Mouse (Mus musculus): ENCODE results near the gene Tsc22d1.

Gene Tsc22d1

GRCm38 (mm10) chr14:76511971-76512370, 97.2 kb downstream of the Tsc22d1 start:
- in situ Hi-C loops (cut with MboI, MseI): no loop called here

DNA sequence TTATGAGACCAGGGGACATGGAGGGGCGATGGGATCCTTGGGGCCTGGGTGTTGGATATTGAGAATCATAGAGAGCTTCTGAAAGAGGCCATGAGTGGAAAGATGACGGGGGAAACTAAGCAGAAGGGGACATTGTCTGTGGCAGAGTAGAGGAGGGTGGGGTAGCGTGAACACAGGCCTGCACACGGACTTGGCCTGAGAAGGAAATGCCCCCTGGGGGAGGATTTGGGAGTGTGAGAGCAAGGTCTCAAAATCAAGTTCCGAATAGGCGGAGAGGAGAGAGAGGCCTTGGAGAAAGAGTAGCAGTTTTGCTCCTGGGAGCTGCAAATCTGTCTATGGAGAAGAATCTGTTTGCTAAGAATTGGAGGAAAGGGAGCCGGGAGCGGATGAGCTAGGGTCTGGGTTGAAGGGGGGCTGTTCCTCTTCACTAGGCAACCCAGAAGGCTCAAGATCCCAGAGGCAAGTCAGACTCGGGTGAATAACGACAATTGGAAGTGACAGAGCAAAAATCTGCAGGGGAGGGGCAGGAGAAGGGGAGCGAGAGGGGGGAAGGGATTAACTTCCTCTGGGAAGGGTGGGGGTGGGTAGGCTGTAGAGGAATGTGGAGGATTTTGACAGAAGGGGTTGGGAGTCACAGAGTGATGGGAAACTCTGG, 98.8 kb downstream of the Tsc22d1 start:
- in situ Hi-C loops (cut with MboI, MseI): no loop called here

DNA sequence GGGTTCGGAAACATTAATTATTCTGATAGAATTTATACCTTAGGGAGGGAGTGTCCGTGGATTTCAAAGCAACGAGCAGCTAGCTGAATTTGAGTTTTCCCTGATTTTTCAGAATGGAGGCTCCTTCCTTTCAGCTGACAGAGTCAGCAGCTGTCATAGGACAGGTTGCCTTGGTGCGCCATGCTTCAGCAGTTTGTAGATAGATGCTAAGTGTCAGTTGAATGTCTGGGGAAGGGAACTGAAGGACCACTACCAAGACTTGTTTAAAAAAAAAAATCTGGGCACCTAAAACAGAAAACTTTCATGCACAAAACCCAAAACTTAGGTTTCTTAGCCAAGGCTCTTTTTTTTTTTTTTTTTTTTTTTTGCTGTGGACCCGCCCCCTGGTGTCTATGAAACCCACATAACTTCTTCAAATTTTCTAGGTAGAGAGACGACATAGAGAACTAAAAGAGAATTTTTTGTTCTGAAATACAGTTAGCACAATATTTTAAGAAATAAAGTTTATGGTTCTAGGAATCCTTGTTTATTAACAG, 99.4 kb downstream of the Tsc22d1 start:
- in situ Hi-C loops (cut with MboI, MseI): no loop called here

- in situ Hi-C loops (cut with MboI, MseI): no loop called here
Measured at GRCm38 (mm10) chr14:76515620-76516019, 100.9 kb downstream of the Tsc22d1 start.

GRCm38 (mm10) chr14:76518217-76518616, 103.5 kb downstream of the Tsc22d1 start:
- in situ Hi-C loops (cut with MboI, MseI): no loop called here

DNA sequence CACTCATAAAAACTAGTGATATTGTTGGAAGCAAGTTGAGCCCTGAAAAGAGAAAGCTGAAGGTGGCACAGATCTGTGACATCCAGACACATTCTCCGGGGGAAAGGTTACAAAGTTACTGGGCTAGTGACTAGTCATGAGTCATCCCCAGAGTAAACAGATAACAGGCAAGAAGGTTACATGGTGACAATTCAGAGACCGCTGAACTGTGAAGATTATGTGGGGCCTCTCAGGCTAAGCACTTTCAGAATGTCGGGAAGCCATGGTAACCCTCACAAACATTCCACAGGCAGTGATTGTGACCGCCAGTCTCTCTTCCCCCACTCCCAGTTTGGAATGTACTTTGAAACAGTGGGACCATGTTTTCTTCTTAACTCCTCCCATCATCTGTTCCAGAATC, 105.8 kb downstream of the Tsc22d1 start:
- in situ Hi-C loops (cut with MboI, MseI): no loop called here

DNA sequence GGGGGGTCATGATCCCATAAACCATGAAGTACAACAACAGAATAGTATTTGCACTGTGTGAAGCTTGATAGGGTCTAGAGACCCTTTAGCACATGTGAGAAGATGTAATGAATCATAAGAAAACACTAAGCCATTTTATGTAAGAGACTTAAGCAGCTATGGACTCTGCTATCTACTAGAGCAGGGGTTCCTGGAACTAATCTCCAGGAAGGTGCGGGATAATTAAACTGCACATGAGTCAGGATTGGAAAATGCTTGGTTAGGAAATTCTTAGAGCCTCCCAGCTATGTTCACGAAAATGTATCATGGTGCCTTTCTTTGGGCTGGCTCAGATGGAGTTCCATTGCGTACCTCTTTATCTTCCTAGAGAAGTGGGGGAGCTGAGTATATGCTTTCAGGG, 106.5 kb downstream of the Tsc22d1 start:
- in situ Hi-C loops (cut with MboI, MseI): no loop called here

DNA sequence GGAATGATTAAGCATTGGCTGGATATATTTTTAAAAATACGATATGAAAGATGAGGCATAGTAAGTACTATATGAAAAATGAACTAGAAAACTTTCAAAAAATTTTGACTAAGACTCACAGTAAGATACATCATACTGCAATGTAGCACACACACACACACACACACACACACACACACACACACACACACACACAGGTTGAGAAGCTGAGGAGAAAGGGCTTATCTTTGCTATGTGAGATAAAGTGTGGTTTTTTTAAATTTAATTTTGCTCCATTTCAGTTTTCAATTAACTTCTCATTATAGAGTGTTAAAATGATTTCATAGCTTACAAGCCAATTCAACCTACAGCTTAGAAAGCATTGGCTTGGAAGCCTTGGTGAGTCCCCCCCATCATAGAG, 108.6 kb downstream of the Tsc22d1 start:
- in situ Hi-C loops (cut with MboI, MseI): no loop called here

DNA sequence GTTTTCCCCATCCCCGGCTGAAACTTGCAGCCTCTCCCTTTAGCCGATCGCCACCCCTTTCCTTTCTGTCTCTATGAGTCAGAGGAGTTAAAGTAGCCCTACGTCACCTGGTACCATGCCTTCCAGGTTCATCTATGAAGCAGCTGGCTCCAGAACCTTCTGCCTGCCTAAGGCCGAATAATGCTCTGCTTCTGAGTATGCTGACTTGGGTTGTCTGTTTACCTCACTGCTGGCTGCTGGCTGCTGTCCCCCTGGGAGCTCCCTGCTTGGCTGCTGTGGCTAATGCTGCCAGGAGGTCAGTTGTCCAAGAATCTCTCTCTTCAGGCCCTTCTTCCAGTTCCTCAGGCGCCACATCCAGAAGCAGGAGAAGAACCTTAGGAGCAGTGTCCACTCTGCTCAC, 111.7 kb downstream of the Tsc22d1 start:
- in situ Hi-C loops (cut with MboI, MseI): no loop called here

DNA sequence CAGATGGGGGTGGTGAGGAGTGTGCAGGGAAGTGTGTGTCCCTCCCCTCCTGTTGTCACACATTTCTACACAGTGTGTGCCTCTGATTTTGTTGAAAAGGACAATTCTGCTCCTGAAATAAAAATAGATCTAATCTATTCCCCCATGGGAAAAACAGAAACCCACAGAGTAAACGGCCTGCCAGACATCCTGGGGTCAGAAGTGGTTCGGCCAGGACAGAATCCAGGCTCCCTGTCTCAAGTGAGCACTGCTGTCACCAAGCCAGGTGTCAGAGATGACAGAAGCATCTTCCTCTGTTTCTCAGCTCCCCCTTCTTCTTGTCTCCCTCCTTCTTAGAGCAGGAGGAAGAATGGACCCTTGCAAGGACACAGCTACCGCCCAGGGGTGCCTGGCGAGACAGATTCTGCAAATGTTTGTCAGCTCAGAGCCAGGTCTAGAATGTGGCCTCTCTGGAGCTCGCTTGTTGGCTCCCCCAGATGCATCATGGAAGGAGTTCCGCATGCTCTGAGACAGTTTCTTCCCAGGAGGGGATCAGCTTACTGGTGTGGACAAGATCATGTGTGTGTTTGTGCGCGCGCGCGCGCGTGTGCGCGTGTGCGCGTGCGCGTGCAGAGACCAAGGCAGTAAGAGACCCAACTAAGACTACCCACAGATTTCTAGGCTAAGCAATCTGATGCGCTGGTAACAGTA, 112.4 kb downstream of the Tsc22d1 start:
- in situ Hi-C loops (cut with MboI, MseI): no loop called here

GRCm38 (mm10) chr14:76527758-76528313, 113.1 kb downstream of the Tsc22d1 start:
- in situ Hi-C loops (cut with MboI, MseI): no loop called here

DNA sequence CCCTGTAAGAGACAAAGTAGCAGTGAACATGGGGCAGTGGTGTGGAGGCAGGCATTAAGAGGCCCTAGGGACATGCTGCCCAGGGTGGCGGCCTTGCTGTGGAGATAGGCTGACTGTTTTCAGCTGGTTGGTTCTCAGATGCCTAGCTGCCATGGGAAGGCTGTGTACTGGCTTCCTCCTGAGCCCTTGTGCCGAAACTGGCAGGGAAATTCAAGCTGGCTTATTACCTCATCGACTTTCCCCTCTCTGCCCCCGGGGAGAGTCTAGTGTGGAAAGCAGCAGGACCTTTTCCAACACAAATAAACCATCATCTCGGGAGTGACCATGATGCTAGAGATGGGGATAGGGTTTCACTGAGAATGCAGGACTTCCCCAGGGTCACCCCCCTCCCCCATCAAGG, 113.9 kb downstream of the Tsc22d1 start:
- in situ Hi-C loops (cut with MboI, MseI): no loop called here

GRCm38 (mm10) chr14:76531027-76531660, 116.4 kb downstream of the Tsc22d1 start:
- in situ Hi-C loops (cut with MboI, MseI): no loop called here

- in situ Hi-C loops (cut with MboI, MseI): no loop called here
Measured at GRCm38 (mm10) chr14:76532257-76533169, 117.8 kb downstream of the Tsc22d1 start.

DNA sequence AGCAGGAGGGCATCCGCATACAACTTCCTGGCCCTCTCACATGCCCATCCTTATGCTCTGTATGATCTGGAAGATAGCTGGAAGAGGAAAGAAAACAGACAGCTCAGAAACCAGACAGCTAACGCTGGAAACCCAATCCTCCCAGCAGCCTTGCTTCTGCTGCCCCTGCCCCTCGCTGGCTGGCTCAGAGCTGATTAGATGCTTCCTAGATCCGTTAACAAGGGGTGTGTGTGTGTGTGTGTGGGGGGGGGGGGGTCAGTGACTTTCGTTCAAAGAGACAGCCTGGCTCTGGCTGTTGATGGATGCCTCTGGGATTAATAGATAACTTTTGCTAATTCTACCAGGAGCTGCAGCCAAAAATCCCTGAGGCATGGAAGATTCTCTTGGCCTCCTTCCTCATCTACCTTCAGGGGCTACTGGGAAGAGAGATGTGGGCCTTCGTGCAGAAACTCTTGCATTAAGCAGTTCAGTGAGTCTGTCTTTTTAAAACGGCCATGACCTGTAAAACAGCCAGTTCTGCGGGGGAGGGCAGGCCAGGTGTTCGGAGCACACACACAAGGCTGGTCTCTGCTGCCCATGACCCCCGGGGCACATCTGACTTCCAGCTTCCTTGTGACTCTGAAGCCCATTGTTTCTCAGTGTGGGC, 118.5 kb downstream of the Tsc22d1 start:
- in situ Hi-C loops (cut with MboI, MseI): no loop called here

DNA sequence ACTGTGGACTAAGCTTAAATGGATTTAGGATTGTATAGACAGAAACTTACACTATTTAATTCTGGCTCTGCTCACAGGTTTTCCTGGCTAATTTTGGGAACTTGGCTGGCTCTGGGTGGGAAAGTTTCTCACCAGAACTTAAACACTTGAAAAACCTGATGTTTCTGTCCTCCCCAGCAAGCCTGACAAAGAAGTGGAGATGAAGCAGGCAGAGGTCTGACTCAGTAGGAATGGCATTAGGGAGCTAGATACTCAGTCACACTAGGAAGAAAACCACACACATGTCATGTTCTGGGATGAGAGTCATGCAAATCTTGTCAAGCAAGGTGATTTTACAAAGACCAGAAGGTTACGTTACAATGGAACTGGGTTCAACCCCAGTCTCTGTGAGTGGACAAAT, 120.3 kb downstream of the Tsc22d1 start:
- in situ Hi-C loops (cut with MboI, MseI): no loop called here

GRCm38 (mm10) chr14:76536921-76537320, 122.2 kb downstream of the Tsc22d1 start:
- in situ Hi-C loops (cut with MboI, MseI): no loop called here

GRCm38 (mm10) chr14:76540005-76540670, 125.4 kb downstream of the Tsc22d1 start:
- in situ Hi-C loops (cut with MboI, MseI): no loop called here

- in situ Hi-C loops (cut with MboI, MseI): no loop called here
Measured at GRCm38 (mm10) chr14:76541341-76541740, 126.6 kb downstream of the Tsc22d1 start.

DNA sequence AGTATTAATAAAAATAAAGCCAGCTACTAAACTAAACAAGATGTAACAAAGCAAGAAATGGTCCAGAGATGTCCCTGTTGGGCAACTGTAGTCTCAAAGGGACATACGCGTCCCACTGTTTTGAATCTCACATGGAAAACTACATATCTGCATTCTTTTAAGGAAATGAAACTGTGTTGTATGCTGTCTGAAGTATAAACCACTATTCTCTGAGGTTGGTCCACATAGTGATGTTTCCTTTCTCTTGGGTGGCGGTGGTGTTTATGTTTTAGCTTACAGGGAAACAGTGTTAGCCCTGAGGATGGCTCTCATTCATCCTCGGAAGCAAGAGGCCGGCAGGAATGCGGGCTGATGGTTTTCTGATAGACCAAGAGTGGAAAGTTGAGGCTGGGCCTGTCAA, 129.4 kb downstream of the Tsc22d1 start:
- in situ Hi-C loops (cut with MboI, MseI): no loop called here
